21 mouse cellular contexts compared by ENCODE assay signal in the genomic region with DNA sequence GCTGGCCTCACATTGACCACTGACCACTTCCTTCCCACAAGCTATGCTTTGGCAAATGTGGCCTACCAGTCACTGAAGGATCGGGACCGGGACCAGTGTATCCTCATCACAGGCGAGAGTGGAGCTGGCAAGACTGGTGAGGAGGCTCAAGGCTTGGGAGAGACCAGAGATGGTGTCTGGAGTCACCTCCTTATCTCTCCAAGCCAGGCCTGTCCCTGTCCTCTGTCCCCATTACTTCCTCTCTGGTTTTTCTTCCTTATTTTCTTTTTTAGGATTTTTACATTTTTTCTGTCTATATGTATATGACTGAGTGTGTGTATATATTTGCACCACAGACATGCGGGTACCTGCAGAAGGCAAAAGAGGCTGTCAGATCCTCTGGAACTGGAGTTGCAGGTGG. TPM values are rescaled to one million over a fixed set of nuclear protein-coding genes. Genes with fewer than 3 reads are reported as not detected.
"Had no signal": no experiment of that assay in that cellular context is flagged by ENCODE, and none has a peak within 500 bp of the region (broad histone marks: within the 10 kb centered on the region; RNA-seq: fewer than 3 reads in every experiment).

No protein-coding gene starts in this region.

- H3K4me3 ChIP-seq: layer of hippocampus, adult 2 months; limb, embryonic 12.5 days; limb, embryonic 15.5 days; liver, embryonic 12.5 days; liver, embryonic 15.5 days; midbrain, embryonic 12.5 days; midbrain, embryonic 15.5 days; neural tube, embryonic 12.5 days; neural tube, embryonic 15.5 days; stomach, embryonic 15.5 days had no signal

- H3K27me3 ChIP-seq: limb, embryonic 12.5 days; limb, embryonic 15.5 days; midbrain, embryonic 12.5 days; midbrain, embryonic 15.5 days; neural tube, embryonic 12.5 days; neural tube, embryonic 15.5 days; stomach, embryonic 15.5 days had no signal

- DNase-seq: kidney, adult 2 months; kidney, postnatal 25 days; layer of hippocampus, adult 9-11 months; left cerebral cortex, postnatal 4 days; lung, adult 2 months; lung, postnatal 14 days; lung, postnatal 4 days; thymus, postnatal 25 days had no signal

- H3K27ac ChIP-seq: kidney, postnatal 0 days; layer of hippocampus, adult 2 months; limb, embryonic 12.5 days; limb, embryonic 15.5 days; liver, embryonic 12.5 days; liver, embryonic 15.5 days; midbrain, embryonic 12.5 days; midbrain, embryonic 15.5 days; neural tube, embryonic 12.5 days; neural tube, embryonic 15.5 days; stomach, embryonic 15.5 days had no signal

- H3K36me3 ChIP-seq: limb, embryonic 12.5 days; limb, embryonic 15.5 days; liver, embryonic 12.5 days; liver, embryonic 15.5 days; midbrain, embryonic 12.5 days; midbrain, embryonic 15.5 days; neural tube, embryonic 12.5 days; neural tube, embryonic 15.5 days; stomach, embryonic 15.5 days had no signal

- H3K4me2 ChIP-seq: limb, embryonic 12.5 days; limb, embryonic 15.5 days; liver, embryonic 12.5 days; liver, embryonic 15.5 days; midbrain, embryonic 12.5 days; midbrain, embryonic 15.5 days; neural tube, embryonic 12.5 days; neural tube, embryonic 15.5 days; stomach, embryonic 15.5 days had no signal

- H3K9me3 ChIP-seq: limb, embryonic 12.5 days; limb, embryonic 15.5 days; liver, embryonic 12.5 days; liver, embryonic 15.5 days; midbrain, embryonic 12.5 days; midbrain, embryonic 15.5 days; neural tube, embryonic 12.5 days; neural tube, embryonic 15.5 days; stomach, embryonic 15.5 days had no signal

- H3K9ac ChIP-seq: limb, embryonic 12.5 days; limb, embryonic 15.5 days; liver, embryonic 12.5 days; liver, embryonic 15.5 days; midbrain, embryonic 12.5 days; midbrain, embryonic 15.5 days; neural tube, embryonic 12.5 days; neural tube, embryonic 15.5 days; stomach, embryonic 15.5 days had no signal

- ATAC-seq: intestine, postnatal 0 days; liver, embryonic 12.5 days; midbrain, embryonic 15.5 days had no signal

- H3K4me1 ChIP-seq: limb, embryonic 12.5 days; limb, embryonic 15.5 days; liver, embryonic 12.5 days; liver, embryonic 15.5 days; midbrain, embryonic 12.5 days; midbrain, embryonic 15.5 days; neural tube, embryonic 12.5 days; neural tube, embryonic 15.5 days had no signal

RNA-seq across cellular contexts. Expression of a gene that starts 18.5 kb away (rescaled TPM):
- polyA plus RNA-seq: intestine, postnatal 0 days; kidney, adult 2 months; lung, adult 2 months; lung, embryonic 16.5 days; midbrain, embryonic 12.5 days; midbrain, embryonic 15.5 days had no signal
